Mouse (Mus musculus) CH12.LX (cell line): ENCODE measurements around the gene Pkd2l1. TPM values are rescaled to one million over a fixed set of nuclear protein-coding genes. Genes with fewer than 3 reads are reported as not detected.

Experiments
- DNase-seq: peaks from one replicate; pipeline ENCODE4 v3.0.0-alpha.2; 2013; ENCODE audit errors: extremely low read depth
- H3K27ac ChIP-seq: 2 replicates; pipeline ENCODE4 v1.5.1; 2012; ENCODE audit warnings: low read depth, mild to moderate bottlenecking, control low read depth, moderate library complexity; ENCODE audit not compliant: insufficient read depth
- H3K27me3 ChIP-seq: replicated peaks from 2 replicates; pipeline ENCODE3; 2012; ENCODE audit warnings: inconsistent platforms
- H3K36me3 ChIP-seq, 2 experiments: replicated peaks in 1 of 2; 2 replicates each; pipeline versions ENCODE3 to v1.6.1; 2012; ENCODE audit warnings: inconsistent platforms in 1 of 2, low read length in 1 of 2, mild to moderate bottlenecking in 1 of 2, mixed read lengths in 1 of 2, moderate library complexity in 1 of 2; ENCODE audit not compliant: control insufficient read depth in 1 of 2, insufficient read depth in 1 of 2
- H3K4me1 ChIP-seq, 2 experiments: 2 replicates each; pipeline ENCODE4 v1.6.1; 2012; ENCODE audit warnings: inconsistent platforms in 1 of 2, moderate library complexity in 1 of 2; ENCODE audit not compliant: insufficient read depth in 2 of 2, control insufficient read depth in 1 of 2
- H3K4me2 ChIP-seq: 2 replicates; pipeline ENCODE4 v1.6.1; 2012; ENCODE audit warnings: low read depth, mild to moderate bottlenecking, control low read depth; ENCODE audit not compliant: poor library complexity, insufficient read depth, severe bottlenecking
- H3K4me3 ChIP-seq, 3 experiments: fragments of 150-350 bp in 1 of 3; sonication (generic) in 1 of 3; replicated peaks in 1 of 3; 2 replicates each; pipeline versions ENCODE3 to v1.5.1; 2011 to 2012; ENCODE audit warnings: low read depth in 2 of 3, low read length in 2 of 3, mild to moderate bottlenecking in 2 of 3, moderate library complexity in 2 of 3, control low read depth in 1 of 3, improper control_type of control experiment in 1 of 3, inconsistent platforms in 1 of 3, mixed read lengths in 1 of 3; ENCODE audit not compliant: poor library complexity in 1 of 3
- H3K79me2 ChIP-seq: replicated peaks from 2 replicates; pipeline ENCODE4 v1.6.1; 2012; ENCODE audit warnings: mild to moderate bottlenecking, moderate library complexity; ENCODE audit not compliant: control insufficient read depth, poor library complexity, insufficient read depth, severe bottlenecking; ENCODE audit errors: extremely low read depth
- H3K9ac ChIP-seq: 2 replicates; pipeline ENCODE4 v1.6.1; 2012; ENCODE audit warnings: low read depth, mild to moderate bottlenecking, control low read depth, moderate library complexity; ENCODE audit not compliant: insufficient read depth
- H3K9me3 ChIP-seq: replicated peaks from 2 replicates; pipeline ENCODE3; 2012; ENCODE audit warnings: low read length, inconsistent platforms, mixed read lengths
- CHD1 ChIP-seq: IDR thresholded peaks from 2 replicates; pipeline ENCODE4 v1.6.1; 2012; ENCODE audit warnings: low read depth, low read length, improper control_type of control experiment, inconsistent platforms
- E2F4 ChIP-seq: IDR thresholded peaks from 2 replicates; pipeline ENCODE4 v1.6.1; 2011; ENCODE audit warnings: low read depth, low read length, improper control_type of control experiment; ENCODE audit not compliant: insufficient replicate concordance
- EP300 ChIP-seq: IDR thresholded peaks from 2 replicates; pipeline ENCODE4 v1.6.1; 2011; ENCODE audit warnings: low read length, improper control_type of control experiment
- GABPA ChIP-seq: IDR thresholded peaks from 2 replicates; pipeline ENCODE4 v1.6.1; 2012; ENCODE audit warnings: low read depth, low read length, improper control_type of control experiment, inconsistent platforms; ENCODE audit not compliant: insufficient replicate concordance
- HCFC1 ChIP-seq: IDR thresholded peaks from 2 replicates; pipeline ENCODE4 v1.6.1; 2012; ENCODE audit warnings: low read depth, mild to moderate bottlenecking, inconsistent platforms, low read length, improper control_type of control experiment
- JUND ChIP-seq: conservative IDR thresholded peaks from 2 replicates; pipeline ENCODE4 v1.6.1; 2011; ENCODE audit warnings: low read depth, low read length, improper control_type of control experiment
- KAT2A ChIP-seq: IDR thresholded peaks from 2 replicates; pipeline ENCODE4 v1.6.1; 2012; ENCODE audit warnings: low read length, improper control_type of control experiment, inconsistent platforms; ENCODE audit not compliant: insufficient replicate concordance
- MEF2A ChIP-seq: IDR thresholded peaks from 2 replicates; pipeline ENCODE4 v1.6.1; 2014; ENCODE audit warnings: low read depth, mild to moderate bottlenecking, inconsistent platforms, low read length, improper control_type of control experiment, borderline replicate concordance
- MXI1 ChIP-seq: IDR thresholded peaks from 2 replicates; pipeline ENCODE4 v1.6.1; 2011; ENCODE audit warnings: mild to moderate bottlenecking, low read depth, low read length, improper control_type of control experiment
- NELFE ChIP-seq: IDR thresholded peaks from 2 replicates; pipeline ENCODE4 v1.6.1; 2011; ENCODE audit warnings: low read depth, low read length, improper control_type of control experiment
- POLR2AphosphoS2 ChIP-seq: IDR thresholded peaks from 2 replicates; pipeline ENCODE4 v1.6.1; 2011; ENCODE audit warnings: low read depth, low read length, improper control_type of control experiment
- RCOR1 ChIP-seq: conservative IDR thresholded peaks from 2 replicates; pipeline ENCODE4 v1.6.1; 2012; ENCODE audit warnings: low read depth, mild to moderate bottlenecking, inconsistent platforms, low read length, improper control_type of control experiment
- SMC3 ChIP-seq: IDR thresholded peaks from 2 replicates; pipeline ENCODE4 v1.6.1; 2011; ENCODE audit warnings: low read depth, low read length, improper control_type of control experiment
- TBP ChIP-seq: conservative IDR thresholded peaks from 2 replicates; pipeline ENCODE4 v1.6.1; 2011; ENCODE audit warnings: low read depth, low read length, improper control_type of control experiment
- UBTF ChIP-seq: IDR thresholded peaks from 2 replicates; pipeline ENCODE4 v1.6.1; 2012; ENCODE audit warnings: low read depth, mild to moderate bottlenecking, inconsistent platforms, low read length, improper control_type of control experiment, moderate library complexity
- USF1 ChIP-seq: IDR thresholded peaks from 2 replicates; pipeline ENCODE4 v1.6.1; 2014; ENCODE audit warnings: low read depth, mild to moderate bottlenecking, inconsistent platforms, low read length, improper control_type of control experiment
- ZC3H11A ChIP-seq: IDR thresholded peaks from 2 replicates; pipeline ENCODE4 v1.6.1; 2012; ENCODE audit warnings: low read depth, mild to moderate bottlenecking, inconsistent platforms, low read length, improper control_type of control experiment
- dilution Hi-C: fragments of 300-500 bp; cut with MboI; formaldehyde crosslinking; loops from 2 replicates; pipeline ENCODE4 v1.14.3; 2020; ENCODE audit warnings: low sequenced_read_pairs; ENCODE audit not compliant: extremely low pct_unique_long_range_greater_than_20kb, extremely low pct_ligation_motif_present
- in situ Hi-C: fragments of 300-500 bp; cut with MboI; formaldehyde crosslinking; loops from 3 replicates; pipeline ENCODE4 v1.14.3; 2019; ENCODE audit warnings: low sequenced_read_pairs, low pct_ligation_motif_present, low pct_unique_long_range_greater_than_20kb, mixed read lengths
- polyA plus RNA-seq: library from polyadenylated mRNA; unstranded; fragments of >175 nt; gene quantifications from 2 replicates; pipeline ENCODE4 v1.2.1, GENCODE M21; 2012; ENCODE audit warnings: low read depth; ENCODE audit not compliant: insufficient read length
- total RNA-seq, 2 experiments: library from RNA; depleted of rRNA; stranded (reverse); fragments of 300-350 nt in 1 of 2; fragments of >200 nt in 1 of 2; gene quantifications; 2 replicates each; pipeline ENCODE4 v1.2.3; 2012 to 2014

Pkd2l1 gene
- total and polyA plus RNA-seq, 3 experiments, result 0.04 to 0.07 TPM; not detected in 1

GRCm38 (mm10) chr19:44104393-44104792 lies 87.8 kb downstream of the Pkd2l1 start:
- Histone ChIP-seq H3K9me3 (no peaks in the 10 kb centered on the region), H3K27me3 (no peaks in the 10 kb centered on the region), H3K9ac (no peak overlapping the region), H3K4me2 (no peak overlapping the region)
- no peak for TF ChIP-seq USF1
- no peak for TF ChIP-seq JUND
- no peak for TF ChIP-seq GABPA
- no peak for TF ChIP-seq NELFE
- TF ChIP-seq KAT2A, result no peak
- no peak for TF ChIP-seq ZC3H11A
- TF ChIP-seq POLR2AphosphoS2, result no peak
- no peak for TF ChIP-seq CHD1
- TF ChIP-seq HCFC1, result no peak
- no peak for TF ChIP-seq EP300
- TF ChIP-seq E2F4, result no peak
- no peak for TF ChIP-seq MEF2A
- TF ChIP-seq, all 38 proteins: peak for 0
- in situ Hi-C loops, result no loop called here
- dilution Hi-C loops, result no loop called here
- no peak overlapping the region for H3K4me3 ChIP-seq
- H3K36me3 ChIP-seq, result peaks cover 12 to 39% of the 10 kb centered on the region in 2 experiments
- no peak overlapping the region for H3K27ac ChIP-seq
- no peak for DNase-seq
- H3K4me1 ChIP-seq, result peaks cover 6 to 35% of the 10 kb centered on the region in 2 experiments
- H3K79me2 ChIP-seq, result peaks cover 36% of the 10 kb centered on the region

GRCm38 (mm10) chr19:44103001-44103400 lies 89.2 kb downstream of the Pkd2l1 start:
- no peak for TF ChIP-seq TBP
- TF ChIP-seq UBTF, result no peak
- TF ChIP-seq RCOR1, result no peak
- TF ChIP-seq SMC3, result no peak
- no peak for TF ChIP-seq MXI1
- TF ChIP-seq, all 38 proteins: peak for 0
- DNase-seq, result no peak
- in situ Hi-C loops (no loop called here), dilution Hi-C loops (no loop called here)
- H3K36me3 ChIP-seq, result peaks cover 18 to 45% of the 10 kb centered on the region in 2 experiments
- no peaks in the 10 kb centered on the region for H3K27me3 ChIP-seq
- no peak overlapping the region for H3K27ac ChIP-seq
- H3K4me1 ChIP-seq, result peaks cover 5 to 24% of the 10 kb centered on the region in 2 experiments
- H3K79me2 ChIP-seq, result peaks cover 41% of the 10 kb centered on the region
- no peak overlapping the region for H3K9ac ChIP-seq
- H3K9me3 ChIP-seq, result no peaks in the 10 kb centered on the region
- H3K4me2 ChIP-seq, result no peak overlapping the region
- no peak overlapping the region for H3K4me3 ChIP-seq
